Mouse (Mus musculus) neural tube, embryonic 14.5 days (tissue): ENCODE results near the gene Mmp25. TPM values are rescaled to one million over a fixed set of nuclear protein-coding genes. Genes with fewer than 3 reads are reported as not detected.

Experiments used
- ATAC-seq: fragments of 200-750 bp; cut with Nextera tagmentation; 2 replicates; pipeline ENCODE4 v1.8.0; 2017; ENCODE audit warnings: low read depth, mild to moderate bottlenecking, moderate TSS enrichment, moderate library complexity
- H3K27ac ChIP-seq: fragments of 300-500 bp; sonication (generic); 2 replicates; pipeline ENCODE4 v1.5.1; 2014; ENCODE audit warnings: low read depth, mild to moderate bottlenecking, control low read depth, low read length, moderate library complexity, mixed read lengths
- H3K27me3 ChIP-seq: fragments of 300-500 bp; sonication (generic); 2 replicates; pipeline ENCODE4 v1.6.1; 2014; ENCODE audit warnings: low read length; ENCODE audit not compliant: control insufficient read depth, insufficient read depth
- H3K36me3 ChIP-seq: fragments of 300-500 bp; sonication (generic); 2 replicates; pipeline ENCODE4 v1.6.1; 2014; ENCODE audit warnings: low read length, mixed read lengths; ENCODE audit not compliant: control insufficient read depth, insufficient read depth
- H3K4me1 ChIP-seq: fragments of 300-500 bp; sonication (generic); 2 replicates; pipeline ENCODE4 v1.6.1; 2014; ENCODE audit warnings: low read length; ENCODE audit not compliant: control insufficient read depth, insufficient read depth
- H3K4me2 ChIP-seq: fragments of 300-500 bp; sonication (generic); 2 replicates; pipeline ENCODE4 v1.6.1; 2014; ENCODE audit warnings: mild to moderate bottlenecking, low read depth, low read length, control low read depth
- H3K4me3 ChIP-seq: fragments of 300-500 bp; sonication (generic); 2 replicates; pipeline ENCODE4 v1.5.1; 2014; ENCODE audit warnings: low read depth, low read length, control low read depth, mixed read lengths
- H3K9ac ChIP-seq: fragments of 300-500 bp; sonication (generic); replicated peaks from 2 replicates; pipeline ENCODE4 v1.6.1; 2014; ENCODE audit warnings: low read depth, mild to moderate bottlenecking, control low read depth, low read length, mixed read lengths
- H3K9me3 ChIP-seq: fragments of 300-500 bp; sonication (generic); 2 replicates; pipeline ENCODE4 v1.6.1; 2016; ENCODE audit warnings: low read length; ENCODE audit not compliant: control insufficient read depth
- WGBS: fragments of 180-500 bp; shearing (Covaris S2); extraction: QIAGEN DNeasy Blood & Tissue Kit; methylation state at CpG from one replicate; pipeline ENCODE4 v1.1.7; 2014; 5-methylcytosine and 5-hydroxymethylcytosine counted together
- polyA plus RNA-seq: library from polyadenylated mRNA; unstranded; fragments of >200 nt; fragmentation: Nextera tagmentation; extraction: Ambion mirVana; gene quantifications from 2 replicates; pipeline ENCODE4 v1.2.1, GENCODE M21; 2014

Gene Mmp25
- polyA plus RNA-seq, result 0.80 and 2.3 TPM in 2 replicates

- H3K9ac ChIP-seq, result peak within 1 kb of the TSS; percentile 28
- ATAC-seq, result peak; percentile 28; the same call in 1 of the 2 replicates
- H3K9me3 ChIP-seq, result no peaks in the 10 kb centered on the region
- H3K4me3 ChIP-seq, result peak within 1 kb of the TSS; percentile 32
- peaks cover 15% of the 10 kb centered on the region for H3K27me3 ChIP-seq
- no peaks in the 10 kb centered on the region for H3K36me3 ChIP-seq
- under 1% methylated on average over 58 of the region's 58 CpGs for WGBS
- peaks cover 8% of the 10 kb centered on the region for H3K4me1 ChIP-seq
- H3K27ac ChIP-seq, result no peak within 1 kb of the TSS
- peak within 1 kb of the TSS; percentile 70 for H3K4me2 ChIP-seq
Observed at GRCm38 (mm10) chr17:23644613-23645495, at the start of gene Mmp25. Gene Mmp25 (minus strand): TSS chr17:23645277.

GRCm38 (mm10) chr17:23694491-23694890 lies 49.4 kb upstream of the Mmp25 start:
- Histone ChIP-seq H3K9ac (no peak overlapping the region), H3K4me1 (no peaks in the 10 kb centered on the region), H3K4me3 (no peak overlapping the region), H3K27ac (no peak overlapping the region), H3K9me3 (no peaks in the 10 kb centered on the region), H3K36me3 (no peaks in the 10 kb centered on the region), H3K27me3 (peaks cover 9% of the 10 kb centered on the region), H3K4me2 (no peak overlapping the region)
- ATAC-seq, result no peak
- WGBS, result 75% methylated on average over 1 of the region's 1 CpGs

GRCm38 (mm10) chr17:23683856-23684672 lies 39.0 kb upstream of the Mmp25 start, which contains the start of gene Cldn9:
Gene Cldn9 (minus strand): TSS chr17:23684026.
- no peaks in the 10 kb centered on the region for H3K4me1 ChIP-seq
- ATAC-seq, result no peak
- no peak within 1 kb of the TSS for H3K9ac ChIP-seq
- no peaks in the 10 kb centered on the region for H3K36me3 ChIP-seq
- H3K27me3 ChIP-seq, result peaks cover 30% of the 10 kb centered on the region
- no peaks in the 10 kb centered on the region for H3K9me3 ChIP-seq
- no peak within 1 kb of the TSS for H3K4me3 ChIP-seq
- 8% methylated on average over 15 of the region's 15 CpGs for WGBS
- no peak within 1 kb of the TSS for H3K27ac ChIP-seq
- H3K4me2 ChIP-seq, result no peak within 1 kb of the TSS

- no peak overlapping the region for H3K9ac ChIP-seq
- 12% methylated on average over 15 of the region's 15 CpGs for whole genome bisulfite sequencing
- no peak for ATAC-seq
Observed at GRCm38 (mm10) chr17:23683226-23683625, 38.1 kb upstream of the Mmp25 start.

GRCm38 (mm10) chr17:23682530-23682929 lies 37.5 kb upstream of the Mmp25 start:
- no peaks in the 10 kb centered on the region for H3K9me3 ChIP-seq
- H3K9ac ChIP-seq, result no peak overlapping the region
- no peaks in the 10 kb centered on the region for H3K36me3 ChIP-seq
- ATAC-seq, result no peak
- no peaks in the 10 kb centered on the region for H3K4me1 ChIP-seq
- no peak overlapping the region for H3K4me2 ChIP-seq
- H3K27me3 ChIP-seq, result peaks cover 32% of the 10 kb centered on the region
- WGBS, result 65% methylated on average over 3 of the region's 3 CpGs
- no peak overlapping the region for H3K27ac ChIP-seq
- no peak overlapping the region for H3K4me3 ChIP-seq

More at GRCm38 (mm10) chr17:23683226-23683625, 38.1 kb upstream of the Mmp25 start:
- H3K4me2 ChIP-seq, result no peak overlapping the region
- H3K4me1 ChIP-seq, result no peaks in the 10 kb centered on the region
- H3K27me3 ChIP-seq, result peaks cover 32% of the 10 kb centered on the region
- H3K4me3 ChIP-seq, result no peak overlapping the region
- no peak overlapping the region for H3K27ac ChIP-seq
- H3K36me3 ChIP-seq, result no peaks in the 10 kb centered on the region
- no peaks in the 10 kb centered on the region for H3K9me3 ChIP-seq

- Histone ChIP-seq H3K27me3 (peaks cover 32% of the 10 kb centered on the region), H3K4me1 (no peaks in the 10 kb centered on the region), H3K4me2 (no peak overlapping the region), H3K9me3 (no peaks in the 10 kb centered on the region), H3K27ac (no peak overlapping the region), H3K36me3 (no peaks in the 10 kb centered on the region), H3K9ac (no peak overlapping the region), H3K4me3 (no peak overlapping the region)
- no peak for ATAC-seq
- 65% methylated on average over 4 of the region's 4 CpGs for WGBS
Observed at GRCm38 (mm10) chr17:23682092-23682491, 37.0 kb upstream of the Mmp25 start.

GRCm38 (mm10) chr17:23681086-23681485 lies 36.0 kb upstream of the Mmp25 start:
- H3K36me3 ChIP-seq, result no peaks in the 10 kb centered on the region
- peaks cover 8% of the 10 kb centered on the region; the same call in 1 of the 2 replicates for H3K4me1 ChIP-seq
- no peak for ATAC-seq
- no peaks in the 10 kb centered on the region for H3K9me3 ChIP-seq
- H3K27me3 ChIP-seq, result peaks cover 32% of the 10 kb centered on the region
- H3K4me2 ChIP-seq, result no peak overlapping the region
- no peak overlapping the region for H3K4me3 ChIP-seq
- no peak overlapping the region for H3K27ac ChIP-seq
- WGBS, result 77% methylated on average over 10 of the region's 10 CpGs
- H3K9ac ChIP-seq, result no peak overlapping the region

- H3K27me3 ChIP-seq, result peaks cover 36% of the 10 kb centered on the region
- WGBS, result 73% methylated on average over 9 of the region's 9 CpGs
- H3K4me1 ChIP-seq, result peaks cover 10% of the 10 kb centered on the region; the same call in 1 of the 2 replicates
- H3K9me3 ChIP-seq, result no peaks in the 10 kb centered on the region
- H3K4me2 ChIP-seq, result no peak overlapping the region
- no peak for ATAC-seq
- no peaks in the 10 kb centered on the region for H3K36me3 ChIP-seq
- no peak overlapping the region for H3K4me3 ChIP-seq
- H3K27ac ChIP-seq, result no peak overlapping the region
- no peak overlapping the region for H3K9ac ChIP-seq
Observed at GRCm38 (mm10) chr17:23680336-23680735, 35.3 kb upstream of the Mmp25 start.
